Mouse (Mus musculus) embryonic facial prominence, embryonic 13.5 days (tissue): Measurements from ENCODE around the gene Gm572. TPM values are rescaled to one million over a fixed set of nuclear protein-coding genes. Genes with fewer than 3 reads are reported as not detected.
A peak's percentile ranks its signal among the peaks of the same experiment; 100 is the strongest.

ENCODE experiments used
- ATAC-seq: fragments of 200-750 bp; cut with Nextera tagmentation; 2 replicates; pipeline ENCODE4 v1.8.0; 2017; ENCODE audit warnings: low read depth; ENCODE audit not compliant: insufficient number of reproducible peaks, insufficient read depth, low FRiP score, low TSS enrichment
- H3K27ac ChIP-seq: fragments of 300-500 bp; sonication (generic); 2 replicates; pipeline ENCODE4 v1.5.1; 2015; ENCODE audit warnings: moderate library complexity, mild to moderate bottlenecking, inconsistent platforms
- H3K27me3 ChIP-seq: fragments of 300-500 bp; sonication (generic); 2 replicates; pipeline ENCODE4 v1.6.1; 2015; ENCODE audit warnings: mild to moderate bottlenecking, inconsistent platforms
- H3K36me3 ChIP-seq: fragments of 300-500 bp; sonication (generic); 2 replicates; pipeline ENCODE4 v1.6.1; 2015; ENCODE audit warnings: mild to moderate bottlenecking, inconsistent platforms
- H3K4me1 ChIP-seq: fragments of 300-500 bp; sonication (generic); 2 replicates; pipeline ENCODE4 v1.6.1; 2015; ENCODE audit warnings: inconsistent platforms
- H3K4me2 ChIP-seq: fragments of 300-500 bp; sonication (generic); 2 replicates; pipeline ENCODE4 v1.6.1; 2015; ENCODE audit warnings: moderate library complexity, mild to moderate bottlenecking, inconsistent platforms
- H3K4me3 ChIP-seq: fragments of 300-500 bp; sonication (generic); 2 replicates; pipeline ENCODE4 v1.5.1; 2015; ENCODE audit warnings: mild to moderate bottlenecking, inconsistent platforms
- H3K9ac ChIP-seq: fragments of 300-500 bp; sonication (generic); 2 replicates; pipeline ENCODE4 v1.6.1; 2015; ENCODE audit warnings: mild to moderate bottlenecking, inconsistent platforms
- H3K9me3 ChIP-seq: fragments of 300-500 bp; sonication (generic); 2 replicates; pipeline ENCODE4 v1.6.1; 2016; ENCODE audit warnings: inconsistent platforms
- WGBS: fragments of 180-500 bp; shearing (Covaris S2); methylation state at CpG from one replicate; pipeline ENCODE4 v1.1.7; 2015; ENCODE audit warnings: mixed read lengths; 5-methylcytosine and 5-hydroxymethylcytosine counted together
- polyA plus RNA-seq: library from polyadenylated mRNA; unstranded; fragments of >200 nt; fragmentation: Nextera tagmentation; extraction: Ambion mirVana; gene quantifications from 2 replicates; pipeline ENCODE4 v1.2.1, GENCODE M21; 2015

Gm572 gene
- polyA plus RNA-seq, 1 experiment from 2014 or later, result not detected

- H3K4me1 ChIP-seq, result no peaks in the 10 kb centered on the region
- H3K4me2 ChIP-seq, result no peak overlapping the region
- 76% methylated on average over 3 of the region's 3 CpGs for WGBS
- H3K9me3 ChIP-seq, result no peaks in the 10 kb centered on the region
- peaks cover 6% of the 10 kb centered on the region; the same call in 1 of the 2 replicates for H3K36me3 ChIP-seq
- peak overlapping the region; percentile 72; the same call in 1 of the 2 replicates for H3K27ac ChIP-seq
- no peak overlapping the region for H3K9ac ChIP-seq
- ATAC-seq, result no peak
- no peak overlapping the region for H3K4me3 ChIP-seq
- no peaks in the 10 kb centered on the region for H3K27me3 ChIP-seq
These were observed 38.5 kb upstream of the Gm572 start for GRCm38 (mm10) chr4:148604541-148605165.

GRCm38 (mm10) chr4:148607758-148608157 is 35.4 kb upstream of the Gm572 start:
- H3K27ac ChIP-seq, result 0 out of 2 replicates have a peak overlapping the region, but pooled peaks have one; percentile 7
- no peaks in the 10 kb centered on the region for H3K4me1 ChIP-seq
- H3K9ac ChIP-seq, result no peak overlapping the region
- H3K9me3 ChIP-seq, result no peaks in the 10 kb centered on the region
- no peak overlapping the region for H3K4me2 ChIP-seq
- ATAC-seq, result no peak
- H3K27me3 ChIP-seq, result no peaks in the 10 kb centered on the region
- peaks cover 27% of the 10 kb centered on the region for H3K36me3 ChIP-seq
- 30% methylated on average over 5 of the region's 5 CpGs for WGBS
- no peak overlapping the region for H3K4me3 ChIP-seq

- Histone ChIP-seq H3K9ac (no peak overlapping the region), H3K4me1 (peaks cover 4% of the 10 kb centered on the region; the same call in 1 of the 2 replicates), H3K9me3 (no peaks in the 10 kb centered on the region), H3K36me3 (peaks cover 42% of the 10 kb centered on the region), H3K4me3 (no peak overlapping the region), H3K27ac (no peak overlapping the region), H3K27me3 (no peaks in the 10 kb centered on the region), H3K4me2 (no peak overlapping the region)
- 87% methylated on average over 5 of the region's 5 CpGs for WGBS
- no peak for ATAC-seq
These were observed 33.3 kb upstream of the Gm572 start for GRCm38 (mm10) chr4:148609805-148610204.

- WGBS, result 75% methylated on average over 5 of the region's 5 CpGs
- Histone ChIP-seq H3K4me2 (no peak overlapping the region), H3K9ac (no peak overlapping the region), H3K36me3 (peaks cover 52% of the 10 kb centered on the region), H3K27me3 (no peaks in the 10 kb centered on the region), H3K4me3 (no peak overlapping the region), H3K27ac (no peak overlapping the region), H3K9me3 (no peaks in the 10 kb centered on the region), H3K4me1 (peaks cover 4% of the 10 kb centered on the region; the same call in 1 of the 2 replicates)
- ATAC-seq, result no peak
These were observed 32.3 kb upstream of the Gm572 start for GRCm38 (mm10) chr4:148610631-148611364.

GRCm38 (mm10) chr4:148612557-148612956 is 30.6 kb upstream of the Gm572 start:
- ATAC-seq, result no peak
- Histone ChIP-seq H3K9ac (no peak overlapping the region), H3K27me3 (no peaks in the 10 kb centered on the region), H3K27ac (no peak overlapping the region), H3K9me3 (no peaks in the 10 kb centered on the region), H3K4me1 (peaks cover 4% of the 10 kb centered on the region; the same call in 1 of the 2 replicates), H3K36me3 (peaks cover 63% of the 10 kb centered on the region), H3K4me2 (no peak overlapping the region), H3K4me3 (no peak overlapping the region)
- WGBS, result 80% methylated on average over 4 of the region's 4 CpGs

- no peak for ATAC-seq
- Histone ChIP-seq H3K9ac (no peak overlapping the region), H3K4me1 (peaks cover 4% of the 10 kb centered on the region; the same call in 1 of the 2 replicates), H3K27ac (no peak overlapping the region), H3K27me3 (no peaks in the 10 kb centered on the region), H3K9me3 (no peaks in the 10 kb centered on the region), H3K4me3 (no peak overlapping the region), H3K4me2 (no peak overlapping the region), H3K36me3 (peaks cover 70% of the 10 kb centered on the region)
- 88% methylated on average over 9 of the region's 9 CpGs for WGBS
These were observed 29.4 kb upstream of the Gm572 start for GRCm38 (mm10) chr4:148613738-148614137.

- H3K9me3 ChIP-seq, result no peaks in the 10 kb centered on the region
- no peak overlapping the region for H3K9ac ChIP-seq
- H3K36me3 ChIP-seq, result peaks cover 93% of the 10 kb centered on the region
- 78% methylated on average over 1 of the region's 1 CpGs for WGBS
- no peaks in the 10 kb centered on the region for H3K27me3 ChIP-seq
- ATAC-seq, result no peak
- no peak overlapping the region for H3K27ac ChIP-seq
- peaks cover 11% of the 10 kb centered on the region for H3K4me1 ChIP-seq
- no peak overlapping the region for H3K4me3 ChIP-seq
- no peak overlapping the region for H3K4me2 ChIP-seq
These were observed 23.3 kb upstream of the Gm572 start for GRCm38 (mm10) chr4:148619805-148620204.

- H3K4me3 ChIP-seq, result no peak overlapping the region
- no peak overlapping the region for H3K27ac ChIP-seq
- no peak overlapping the region for H3K9ac ChIP-seq
- WGBS, result 94% methylated on average over 1 of the region's 1 CpGs
- H3K4me1 ChIP-seq, result peaks cover 15% of the 10 kb centered on the region
- no peak overlapping the region for H3K4me2 ChIP-seq
- no peak for ATAC-seq
- peaks cover 87% of the 10 kb centered on the region for H3K36me3 ChIP-seq
- H3K9me3 ChIP-seq, result no peaks in the 10 kb centered on the region
- H3K27me3 ChIP-seq, result no peaks in the 10 kb centered on the region
These were observed 22.4 kb upstream of the Gm572 start for GRCm38 (mm10) chr4:148620718-148621117.

- no peak overlapping the region for H3K4me2 ChIP-seq
- no peak overlapping the region for H3K9ac ChIP-seq
- H3K27me3 ChIP-seq, result no peaks in the 10 kb centered on the region
- H3K9me3 ChIP-seq, result no peaks in the 10 kb centered on the region
- no peak for ATAC-seq
- no peak overlapping the region for H3K27ac ChIP-seq
- no peak overlapping the region for H3K4me3 ChIP-seq
- peaks cover 70% of the 10 kb centered on the region for H3K36me3 ChIP-seq
- 92% methylated on average over 4 of the region's 4 CpGs for WGBS
- peaks cover 15% of the 10 kb centered on the region for H3K4me1 ChIP-seq
These were observed 20.6 kb upstream of the Gm572 start for GRCm38 (mm10) chr4:148622485-148622884.

- Histone ChIP-seq H3K4me2 (no peak overlapping the region), H3K9ac (no peak overlapping the region), H3K36me3 (peaks cover 63% of the 10 kb centered on the region), H3K4me1 (peaks cover 15% of the 10 kb centered on the region), H3K4me3 (peak overlapping the region; percentile 5; the same call in 1 of the 2 replicates), H3K9me3 (no peaks in the 10 kb centered on the region), H3K27ac (no peak overlapping the region), H3K27me3 (no peaks in the 10 kb centered on the region)
- ATAC-seq, result no peak
- WGBS, result 88% methylated on average over 4 of the region's 4 CpGs
These were observed 19.5 kb upstream of the Gm572 start for GRCm38 (mm10) chr4:148623609-148624008.

GRCm38 (mm10) chr4:148625010-148625409 is 18.1 kb upstream of the Gm572 start:
- H3K27me3 ChIP-seq, result no peaks in the 10 kb centered on the region
- H3K4me2 ChIP-seq, result peak overlapping the region; percentile 83
- peak overlapping the region; percentile 98 for H3K4me3 ChIP-seq
- no peak overlapping the region for H3K27ac ChIP-seq
- peaks cover 15% of the 10 kb centered on the region for H3K4me1 ChIP-seq
- no peaks in the 10 kb centered on the region for H3K9me3 ChIP-seq
- ATAC-seq, result no peak
- no peak overlapping the region for H3K9ac ChIP-seq
- peaks cover 49% of the 10 kb centered on the region for H3K36me3 ChIP-seq
- 82% methylated on average over 10 of the region's 10 CpGs for WGBS
